ENCODE assay signal across 23 mouse cellular contexts in genomic region chr19:43444636-43445205, GRCm38 (mm10). TPM values are rescaled to one million over a fixed set of nuclear protein-coding genes. Genes with fewer than 3 reads are reported as not detected.
DNase-seq lines count a peak whose midpoint lies in the region; ATAC-seq and TF ChIP-seq lines count a peak whose summit lies in the region.
"Had no signal": no experiment of that assay in that cellular context is flagged by ENCODE, and none has a peak within 500 bp of the region (broad histone marks: within the 10 kb centered on the region; RNA-seq: fewer than 3 reads in every experiment).

No protein-coding gene starts in this region.

- TF ChIP-seq POLR2A in limb, embryonic 14.5 days (IDR thresholded peaks at IDR 0.05; ENCODE audit: borderline replicate concordance, extremely low read depth, insufficient read depth, insufficient read length): no peak

- H3K4me2 ChIP-seq in limb, embryonic 14.5 days (replicated peaks; ENCODE audit: low read depth, low read length, severe bottlenecking): no peak overlapping the region
- H3K4me2 ChIP-seq: embryonic facial prominence, embryonic 12.5 days; forebrain, embryonic 12.5 days; heart, embryonic 13.5 days; hindbrain, embryonic 12.5 days had no signal

- no peaks in the 10 kb centered on the region for H3K9me3 ChIP-seq in limb, embryonic 14.5 days (ENCODE audit: control insufficient read depth, low read length)
- no peaks in the 10 kb centered on the region for H3K9me3 ChIP-seq in limb, embryonic 10.5 days (replicated peaks)
- H3K9me3 ChIP-seq: embryonic facial prominence, embryonic 12.5 days had no signal

- H3K36me3 ChIP-seq in limb, embryonic 14.5 days (ENCODE audit: control insufficient read depth, insufficient read depth, low read length): no peaks in the 10 kb centered on the region
- 0 out of 2 replicates have a peak, but pooled peaks cover 2% of the 10 kb centered on the region for H3K36me3 ChIP-seq in limb, embryonic 10.5 days
- H3K36me3 ChIP-seq: embryonic facial prominence, embryonic 12.5 days; forebrain, embryonic 12.5 days; heart, embryonic 13.5 days; hindbrain, embryonic 12.5 days had no signal

- H3K9ac ChIP-seq in limb, embryonic 14.5 days (ENCODE audit: low read depth, low read length, severe bottlenecking): no peak overlapping the region
- H3K9ac ChIP-seq: embryonic facial prominence, embryonic 12.5 days; forebrain, embryonic 12.5 days; heart, embryonic 13.5 days; hindbrain, embryonic 12.5 days had no signal

- H3K4me1 ChIP-seq in limb, embryonic 14.5 days (ENCODE audit: control insufficient read depth, insufficient read depth, low read length): peaks cover 8% of the 10 kb centered on the region
- H3K4me1 ChIP-seq in limb, embryonic 10.5 days: peaks cover 22% of the 10 kb centered on the region

- peaks cover 36% of the 10 kb centered on the region for H3K27me3 ChIP-seq in limb, embryonic 14.5 days (ENCODE audit: control insufficient read depth, insufficient read depth, low read length)
- H3K27me3 ChIP-seq in limb, embryonic 10.5 days (ENCODE audit: low read depth, poor library complexity, severe bottlenecking): peaks cover 40% of the 10 kb centered on the region

- H3K27ac ChIP-seq in limb, embryonic 14.5 days (replicated peaks; ENCODE audit: low read depth, low read length): no peak overlapping the region
- no peak overlapping the region for H3K27ac ChIP-seq in limb, embryonic 10.5 days
- H3K27ac ChIP-seq: embryonic facial prominence, embryonic 12.5 days; forebrain, embryonic 12.5 days; gastrocnemius, adult 2 months; heart, embryonic 13.5 days; hindbrain, embryonic 12.5 days had no signal

- 51% methylated on average over 6 of the region's 6 CpGs for WGBS in limb, embryonic 14.5 days
- 86% methylated on average over 6 of the region's 6 CpGs for WGBS in limb, embryonic 10.5 days

- DNase-seq in cerebellum, adult 9-10 months: peak; percentile 55
- no peak for DNase-seq in cerebellum, adult 18-20 months
- DNase-seq in frontal cortex, adult 2 months (ENCODE audit: extremely low spot score in 1 of 2, low spot score in 1 of 2): no peak
- DNase-seq in limb, embryonic 14.5 days (ENCODE audit: low spot score): peak; percentile 66
- no peak for DNase-seq in limb, embryonic 10.5 days (ENCODE audit: low spot score)
- DNase-seq in kidney, adult 9 months: no peak
- DNase-seq: adrenal gland, postnatal 14 days; cerebellum, adult 11 months; cerebellum, postnatal 10 days; embryo, embryonic 11 days; gastrocnemius, adult 2 months; gastrocnemius, postnatal 25 days; heart, postnatal 4 days; kidney, adult 11 months had no signal

- no peak overlapping the region for H3K4me3 ChIP-seq in limb, embryonic 14.5 days (replicated peaks; ENCODE audit: low read length)
- H3K4me3 ChIP-seq in limb, embryonic 10.5 days: no peak overlapping the region
- H3K4me3 ChIP-seq: embryonic facial prominence, embryonic 12.5 days; forebrain, embryonic 12.5 days; gastrocnemius, adult 2 months; heart, embryonic 13.5 days; hindbrain, embryonic 12.5 days had no signal

- peak; percentile 18; the same call in 1 of the 2 replicates for ATAC-seq in frontal cortex, adult (ENCODE audit: low TSS enrichment)
- no peak for ATAC-seq in limb, embryonic 14.5 days (ENCODE audit: low FRiP score, low read depth)
- ATAC-seq: activated CD4-positive, CD25-positive, alpha-beta regulatory T cell, adult 4 months; hindbrain, embryonic 16.5 days; Patski had no signal

RNA-seq across cellular contexts. Expression of gene Cnnm1, which starts 4.5 kb away (rescaled TPM):
- polyA plus RNA-seq in frontal cortex, adult 2 months (2012; rRNA removed): 47.0 and 49.4 TPM in 2 replicates
- polyA plus RNA-seq in limb, embryonic 14.5 days (2012; rRNA removed): 3.3 and 4.3 TPM in 2 replicates
- polyA plus RNA-seq in limb, embryonic 14.5 days (2014; fragmentation: Nextera tagmentation; extraction: Ambion mirVana): 1.3 and 1.7 TPM in 2 replicates
- 0.13 and 0.20 TPM in 2 replicates for polyA plus RNA-seq in limb, embryonic 10.5 days (2016; fragmentation: Nextera tagmentation; extraction: Ambion mirVana)
- polyA plus RNA-seq: activated CD4-positive, CD25-positive, alpha-beta regulatory T cell, adult 4 months; C2C12; Patski had no signal

RNA-seq across cellular contexts. Expression of gene Hpse2, which starts 56.6 kb away (rescaled TPM):
- 0.11 and 0.24 TPM in 2 replicates for polyA plus RNA-seq in frontal cortex, adult 2 months (2012; rRNA removed)
- polyA plus RNA-seq in limb, embryonic 14.5 days (2012; rRNA removed): 4.9 and 5.6 TPM in 2 replicates
- 4.0 and 8.0 TPM in 2 replicates for polyA plus RNA-seq in limb, embryonic 14.5 days (2014; fragmentation: Nextera tagmentation; extraction: Ambion mirVana)
- 2.8 and 6.0 TPM in 2 replicates for polyA plus RNA-seq in limb, embryonic 10.5 days (2016; fragmentation: Nextera tagmentation; extraction: Ambion mirVana)
- polyA plus RNA-seq: C2C12, Patski had no signal

Comparison
In these comparisons a context has a peak if more than half of its experiments do, and no peak if none do; other contexts are left out.
1. DNase-seq: peak in cerebellum, adult 9-10 months (single experiment) and limb, embryonic 14.5 days (single experiment); none in cerebellum, adult 18-20 months (0 of 2), frontal cortex, adult 2 months (0 of 2), limb, embryonic 10.5 days (single experiment) and kidney, adult 9 months (single experiment).